Mouse (Mus musculus): ENCODE data around the gene Nek5. TPM values are rescaled to one million over a fixed set of nuclear protein-coding genes. Genes with fewer than 3 reads are reported as not detected.

Nek5 gene
- 0.14 and 0.18 TPM in 2 replicates for polyA plus RNA-seq (2016; fragmentation: Nextera tagmentation; extraction: Ambion mirVana)

GRCm38 (mm10) chr8:22124220-22125152, at the start of gene Nek5:
Nek5 (minus strand) TSS chr8:22125053.
- 3% methylated on average over 29 of the region's 29 CpGs for WGBS
- Histone ChIP-seq H3K27me3 (no peaks in the 10 kb centered on the region), H3K9me3 (no peaks in the 10 kb centered on the region), H3K36me3 (peaks cover 13% of the 10 kb centered on the region), H3K9ac (replicated peaks) (peak within 1 kb of the TSS; percentile 34; the same call in 1 of the 2 replicates), H3K27ac (no peak within 1 kb of the TSS), H3K4me3 (replicated peaks) (peak within 1 kb of the TSS; percentile 49), H3K4me2 (peak within 1 kb of the TSS; percentile 78), H3K4me1 (replicated peaks) (0 out of 2 replicates have a peak, but pooled peaks cover 6% of the 10 kb centered on the region)
- ATAC-seq (ENCODE audit: insufficient number of reproducible peaks, insufficient read depth, low FRiP score, low TSS enrichment, low read depth), result peak; percentile 87

GRCm38 (mm10) chr8:22169167-22169566, 44.3 kb upstream of the Nek5 start:
- H3K27ac ChIP-seq, result no peak overlapping the region
- peaks cover 11% of the 10 kb centered on the region for H3K4me1 ChIP-seq (replicated peaks)
- ATAC-seq (ENCODE audit: insufficient number of reproducible peaks, insufficient read depth, low FRiP score, low TSS enrichment, low read depth), result no peak
- WGBS, result 94% methylated on average over 5 of the region's 5 CpGs
- peaks cover 46% of the 10 kb centered on the region for H3K36me3 ChIP-seq
- H3K4me2 ChIP-seq, result no peak overlapping the region
- no peak overlapping the region for H3K4me3 ChIP-seq (replicated peaks)
- H3K9me3 ChIP-seq, result no peaks in the 10 kb centered on the region
- no peak overlapping the region for H3K9ac ChIP-seq (replicated peaks)
- H3K27me3 ChIP-seq, result no peaks in the 10 kb centered on the region

- peak; percentile 98 for ATAC-seq (ENCODE audit: insufficient number of reproducible peaks, insufficient read depth, low FRiP score, low TSS enrichment, low read depth)
- Histone ChIP-seq H3K36me3 (peaks cover 32% of the 10 kb centered on the region), H3K9me3 (no peaks in the 10 kb centered on the region), H3K4me1 (replicated peaks) (peaks cover 11% of the 10 kb centered on the region), H3K4me2 (peak within 1 kb of the TSS; percentile 57), H3K27me3 (no peaks in the 10 kb centered on the region), H3K27ac (peak within 1 kb of the TSS; percentile 86), H3K4me3 (replicated peaks) (peak within 1 kb of the TSS; percentile 58), H3K9ac (replicated peaks) (peak within 1 kb of the TSS; percentile 66)
- WGBS, result under 1% methylated on average over 30 of the region's 43 CpGs
Measured at GRCm38 (mm10) chr8:22166080-22166603, 41.3 kb upstream of the Nek5 start, which contains the start of gene Nek3. Nek3 (minus strand) TSS chr8:22166435.

GRCm38 (mm10) chr8:22165251-22166079, 40.6 kb upstream of the Nek5 start:
- H3K4me1 ChIP-seq (replicated peaks), result peaks cover 11% of the 10 kb centered on the region
- peak overlapping the region; percentile 57 for H3K4me2 ChIP-seq
- H3K27ac ChIP-seq, result peak overlapping the region; percentile 86
- ATAC-seq (ENCODE audit: insufficient number of reproducible peaks, insufficient read depth, low FRiP score, low TSS enrichment, low read depth), result peak; percentile 28; the same call in 1 of the 2 replicates
- H3K27me3 ChIP-seq, result no peaks in the 10 kb centered on the region
- peaks cover 25% of the 10 kb centered on the region for H3K36me3 ChIP-seq
- H3K4me3 ChIP-seq (replicated peaks), result peak overlapping the region; percentile 58
- peak overlapping the region; percentile 66 for H3K9ac ChIP-seq (replicated peaks)
- WGBS, result 45% methylated on average over 10 of the region's 10 CpGs
- H3K9me3 ChIP-seq, result no peaks in the 10 kb centered on the region

- Histone ChIP-seq H3K4me1 (replicated peaks) (peaks cover 11% of the 10 kb centered on the region), H3K27me3 (no peaks in the 10 kb centered on the region), H3K4me3 (replicated peaks) (no peak overlapping the region), H3K9ac (replicated peaks) (no peak overlapping the region), H3K4me2 (no peak overlapping the region), H3K36me3 (peaks cover 25% of the 10 kb centered on the region), H3K27ac (no peak overlapping the region), H3K9me3 (no peaks in the 10 kb centered on the region)
- WGBS, result 89% methylated on average over 10 of the region's 10 CpGs
- no peak for ATAC-seq (ENCODE audit: insufficient number of reproducible peaks, insufficient read depth, low FRiP score, low TSS enrichment, low read depth)
Measured at GRCm38 (mm10) chr8:22164431-22164830, 39.6 kb upstream of the Nek5 start.

GRCm38 (mm10) chr8:22162206-22162605, 37.4 kb upstream of the Nek5 start:
- 78% methylated on average over 8 of the region's 8 CpGs for WGBS
- Histone ChIP-seq H3K9me3 (no peaks in the 10 kb centered on the region), H3K9ac (replicated peaks) (no peak overlapping the region), H3K4me2 (no peak overlapping the region), H3K4me1 (replicated peaks) (peaks cover 11% of the 10 kb centered on the region), H3K4me3 (replicated peaks) (no peak overlapping the region), H3K27ac (no peak overlapping the region), H3K36me3 (peaks cover 11% of the 10 kb centered on the region), H3K27me3 (no peaks in the 10 kb centered on the region)
- no peak for ATAC-seq (ENCODE audit: insufficient number of reproducible peaks, insufficient read depth, low FRiP score, low TSS enrichment, low read depth)

- no peak for ATAC-seq (ENCODE audit: insufficient number of reproducible peaks, insufficient read depth, low FRiP score, low TSS enrichment, low read depth)
- H3K9me3 ChIP-seq, result no peaks in the 10 kb centered on the region
- no peak overlapping the region for H3K9ac ChIP-seq (replicated peaks)
- H3K27me3 ChIP-seq, result no peaks in the 10 kb centered on the region
- peaks cover 11% of the 10 kb centered on the region for H3K36me3 ChIP-seq
- H3K27ac ChIP-seq, result no peak overlapping the region
- no peaks in the 10 kb centered on the region for H3K4me1 ChIP-seq (replicated peaks)
- 87% methylated on average over 3 of the region's 3 CpGs for WGBS
- no peak overlapping the region for H3K4me3 ChIP-seq (replicated peaks)
- no peak overlapping the region for H3K4me2 ChIP-seq
Measured at GRCm38 (mm10) chr8:22150345-22150663, 25.5 kb upstream of the Nek5 start.

GRCm38 (mm10) chr8:22149643-22150344, 24.9 kb upstream of the Nek5 start:
- ATAC-seq (ENCODE audit: insufficient number of reproducible peaks, insufficient read depth, low FRiP score, low TSS enrichment, low read depth), result no peak
- H3K36me3 ChIP-seq, result peaks cover 11% of the 10 kb centered on the region

GRCm38 (mm10) chr8:22148367-22148740, 23.5 kb upstream of the Nek5 start:
- H3K36me3 ChIP-seq, result peaks cover 15% of the 10 kb centered on the region
- WGBS, result 89% methylated on average over 7 of the region's 7 CpGs
- no peak overlapping the region for H3K4me2 ChIP-seq
- no peaks in the 10 kb centered on the region for H3K27me3 ChIP-seq
- H3K9ac ChIP-seq (replicated peaks), result no peak overlapping the region
- H3K27ac ChIP-seq, result no peak overlapping the region
- no peak for ATAC-seq (ENCODE audit: insufficient number of reproducible peaks, insufficient read depth, low FRiP score, low TSS enrichment, low read depth)
- no peaks in the 10 kb centered on the region for H3K9me3 ChIP-seq
- H3K4me3 ChIP-seq (replicated peaks), result no peak overlapping the region
- no peaks in the 10 kb centered on the region for H3K4me1 ChIP-seq (replicated peaks)

More at GRCm38 (mm10) chr8:22149643-22150344, 24.9 kb upstream of the Nek5 start:
- Histone ChIP-seq H3K9ac (replicated peaks) (no peak overlapping the region), H3K27me3 (no peaks in the 10 kb centered on the region), H3K9me3 (no peaks in the 10 kb centered on the region), H3K4me3 (replicated peaks) (no peak overlapping the region), H3K4me2 (no peak overlapping the region), H3K4me1 (replicated peaks) (no peaks in the 10 kb centered on the region), H3K27ac (no peak overlapping the region)
- 94% methylated on average over 11 of the region's 11 CpGs for WGBS

- Histone ChIP-seq H3K9me3 (no peaks in the 10 kb centered on the region), H3K9ac (replicated peaks) (no peak overlapping the region), H3K4me2 (no peak overlapping the region), H3K36me3 (peaks cover 17% of the 10 kb centered on the region), H3K4me3 (replicated peaks) (no peak overlapping the region), H3K27ac (no peak overlapping the region), H3K27me3 (no peaks in the 10 kb centered on the region), H3K4me1 (replicated peaks) (no peaks in the 10 kb centered on the region)
- WGBS, result 82% methylated on average over 9 of the region's 9 CpGs
- ATAC-seq (ENCODE audit: insufficient number of reproducible peaks, insufficient read depth, low FRiP score, low TSS enrichment, low read depth), result no peak
Measured at GRCm38 (mm10) chr8:22147706-22148366, 23.0 kb upstream of the Nek5 start.

Data from limb, embryonic 12.5 days (tissue).